Mouse (Mus musculus): Measurements from ENCODE around the gene Pold2. TPM values are rescaled to one million over a fixed set of nuclear protein-coding genes. Genes with fewer than 3 reads are reported as not detected.

Gene Pold2
- polyA plus RNA-seq, 1 experiment from 2014 or later: 160 TPM

DNA sequence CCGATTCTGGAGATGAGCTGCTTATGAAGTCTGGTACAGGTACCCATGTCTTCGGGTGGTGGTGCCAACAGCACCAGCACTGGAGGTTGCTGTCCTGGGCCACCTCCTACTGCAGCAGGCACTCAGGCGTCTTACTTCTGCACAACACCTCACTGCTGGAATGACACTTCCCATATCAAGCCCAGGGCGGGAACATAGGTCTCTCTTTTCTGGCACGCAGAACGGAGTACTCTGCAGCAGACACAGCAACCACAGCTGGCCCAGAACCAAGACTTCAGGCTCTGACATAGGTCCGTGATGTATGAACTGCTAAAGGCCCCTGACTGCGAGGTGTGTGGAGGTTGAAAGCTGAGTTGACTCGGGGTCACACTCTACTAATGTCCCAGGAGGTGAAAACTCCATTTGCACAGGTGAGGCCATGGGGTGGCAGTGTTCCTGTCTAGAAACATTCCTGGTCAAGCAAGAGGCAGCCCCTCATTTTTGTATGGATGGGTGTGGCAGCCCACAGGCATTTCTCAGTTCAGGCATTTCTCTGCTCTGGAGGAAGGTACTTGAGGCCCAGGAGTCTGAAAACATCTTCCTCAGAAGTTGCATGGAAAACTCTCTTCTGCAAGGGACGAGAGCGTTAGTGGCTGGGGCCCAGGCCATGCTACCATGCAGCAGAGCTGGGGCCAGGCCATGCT lies 49.4 kb downstream of the Pold2 start:
- H3K4me1 ChIP-seq: no peaks in the 10 kb centered on the region
- H3K27ac ChIP-seq (replicated peaks): no peak overlapping the region
- no peaks in the 10 kb centered on the region for H3K27me3 ChIP-seq (ENCODE audit: low read depth, poor library complexity, severe bottlenecking)
- no peaks in the 10 kb centered on the region for H3K9me3 ChIP-seq (replicated peaks)
- H3K4me3 ChIP-seq: no peak overlapping the region
- H3K36me3 ChIP-seq: peaks cover 56% of the 10 kb centered on the region
- DNase-seq (ENCODE audit: low spot score): no peak
- WGBS: 91% methylated on average over 11 of the region's 11 CpGs

DNA sequence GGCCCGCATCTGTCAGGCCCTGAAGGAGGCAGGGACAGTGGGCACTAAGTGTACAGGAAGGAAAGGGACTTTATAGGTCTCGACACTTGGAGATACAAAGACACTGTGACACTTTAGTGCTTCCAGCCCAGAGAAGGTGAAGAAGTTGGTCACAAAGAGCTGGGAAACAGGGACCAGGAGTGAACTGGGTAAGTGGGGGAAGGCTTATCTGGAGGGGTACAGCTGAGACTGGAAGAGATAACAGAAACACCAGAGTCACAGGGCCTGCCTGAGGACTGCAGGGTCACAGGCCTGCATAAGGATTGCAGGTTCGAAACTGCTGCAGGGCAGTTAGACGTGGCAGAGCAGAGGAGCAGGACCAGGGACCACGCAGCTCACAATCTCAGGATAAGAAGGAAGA lies 50.2 kb downstream of the Pold2 start:
- Histone ChIP-seq H3K4me1 (no peaks in the 10 kb centered on the region), H3K9me3 (replicated peaks) (no peaks in the 10 kb centered on the region), H3K27me3 (ENCODE audit: low read depth, poor library complexity, severe bottlenecking) (no peaks in the 10 kb centered on the region), H3K36me3 (peaks cover 51% of the 10 kb centered on the region), H3K27ac (replicated peaks) (no peak overlapping the region), H3K4me3 (no peak overlapping the region)
- WGBS: 92% methylated on average over 5 of the region's 5 CpGs
- DNase-seq (ENCODE audit: low spot score): no peak

DNA sequence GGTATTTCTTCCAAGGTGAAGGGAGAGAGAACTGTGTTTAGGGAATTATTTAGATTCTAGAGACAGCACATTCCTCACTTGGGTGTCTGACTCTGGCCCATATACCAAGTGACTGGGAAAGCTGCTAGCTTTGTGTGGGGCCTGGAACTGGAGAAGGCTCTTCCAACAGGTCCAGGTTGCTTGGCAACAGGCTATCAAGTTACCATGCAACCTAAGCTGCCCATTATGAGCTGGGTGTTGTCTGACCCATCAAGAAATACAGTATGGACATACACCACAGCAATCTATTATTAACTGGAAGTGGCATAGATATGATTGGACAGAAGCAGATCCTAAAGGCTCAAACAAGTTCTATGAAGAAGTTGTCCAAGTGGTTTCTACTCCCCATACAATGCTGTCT lies 52.7 kb downstream of the Pold2 start:
- H3K9me3 ChIP-seq (replicated peaks): no peaks in the 10 kb centered on the region
- no peaks in the 10 kb centered on the region for H3K4me1 ChIP-seq
- H3K4me3 ChIP-seq: no peak overlapping the region
- no peak for DNase-seq (ENCODE audit: low spot score)
- H3K27ac ChIP-seq (replicated peaks): no peak overlapping the region
- H3K27me3 ChIP-seq (ENCODE audit: low read depth, poor library complexity, severe bottlenecking): no peaks in the 10 kb centered on the region
- H3K36me3 ChIP-seq: peaks cover 26% of the 10 kb centered on the region

Other genes starting within 250 kb of the Pold2 start
- gene Mrps24, start 162.6 kb downstream of the Pold2 start, polyA plus RNA-seq (2016; fragmentation: Nextera tagmentation; extraction: Ambion mirVana): 155 and 159 TPM in 2 replicates
- gene Urgcp, start 115.9 kb downstream of the Pold2 start, polyA plus RNA-seq (2016; fragmentation: Nextera tagmentation; extraction: Ambion mirVana): 18.3 and 22.8 TPM in 2 replicates
- gene Dbnl, start 89.8 kb downstream of the Pold2 start, polyA plus RNA-seq (2016; fragmentation: Nextera tagmentation; extraction: Ambion mirVana): 142 and 159 TPM in 2 replicates
- gene Pgam2, start 74.6 kb downstream of the Pold2 start, polyA plus RNA-seq (2016; fragmentation: Nextera tagmentation; extraction: Ambion mirVana): 2.5 and 5.5 TPM in 2 replicates
- gene Polm, start 40.3 kb downstream of the Pold2 start, polyA plus RNA-seq (2016; fragmentation: Nextera tagmentation; extraction: Ambion mirVana): 9.8 and 10.8 TPM in 2 replicates
- 8.1 and 13.5 TPM in 2 replicates for gene Aebp1, start 16.3 kb downstream of the Pold2 start, polyA plus RNA-seq (2016; fragmentation: Nextera tagmentation; extraction: Ambion mirVana)
- gene Myl7, start 20.5 kb upstream of the Pold2 start, polyA plus RNA-seq (2016; fragmentation: Nextera tagmentation; extraction: Ambion mirVana): 2.5 and 3.7 TPM in 2 replicates
- 2.5 and 2.9 TPM in 2 replicates for gene Gck, start 71.8 kb upstream of the Pold2 start, polyA plus RNA-seq (2016; fragmentation: Nextera tagmentation; extraction: Ambion mirVana)
- 54.5 and 60.4 TPM in 2 replicates for gene Ykt6, start 77.4 kb upstream of the Pold2 start, polyA plus RNA-seq (2016; fragmentation: Nextera tagmentation; extraction: Ambion mirVana)
- 0.81 and 2.1 TPM in 2 replicates for gene Camk2b, start 188.1 kb upstream of the Pold2 start, polyA plus RNA-seq (2016; fragmentation: Nextera tagmentation; extraction: Ambion mirVana)